Mouse (Mus musculus) ES-Bruce4 (cell line): ENCODE measurements around the gene Hist1h3d.

Experiments
- CTCF ChIP-seq: IDR thresholded peaks from one replicate; pipeline ENCODE4 v1.8.1; 2011; ENCODE audit warnings: low read depth, low read length
- EP300 ChIP-seq: IDR thresholded peaks from 2 replicates; pipeline ENCODE4 v1.6.1; 2011; ENCODE audit warnings: low read depth, low read length; ENCODE audit not compliant: insufficient read depth
- POLR2A ChIP-seq: IDR thresholded peaks from one replicate; pipeline ENCODE4 v1.8.1; 2011; ENCODE audit warnings: low read length; ENCODE audit not compliant: insufficient read depth

DNA sequence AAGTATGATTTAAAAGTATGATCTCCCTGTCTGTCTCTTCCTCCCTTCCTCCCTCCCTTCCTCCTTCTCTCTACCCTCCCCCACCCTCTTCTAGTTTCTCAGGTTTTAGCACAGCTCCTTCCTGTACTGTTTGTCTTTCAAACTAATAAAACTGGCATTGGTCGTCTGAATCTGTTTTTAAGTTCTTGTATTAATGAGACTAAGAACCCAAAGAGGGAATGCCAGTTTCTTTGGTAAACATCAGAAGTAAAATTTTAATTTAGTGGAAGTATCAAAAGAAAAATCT lies 11.3 kb downstream of the Hist1h3d start:
- TF ChIP-seq EP300: no peak
- no peak for TF ChIP-seq CTCF
- TF ChIP-seq POLR2A: no peak
